Mouse (Mus musculus): ENCODE data around the gene Ndufs7. TPM values are rescaled to one million over a fixed set of nuclear protein-coding genes. Genes with fewer than 3 reads are reported as not detected.

The Ndufs7 gene
- polyA plus RNA-seq, 1 experiment from 2014 or later = 368 TPM

DNA sequence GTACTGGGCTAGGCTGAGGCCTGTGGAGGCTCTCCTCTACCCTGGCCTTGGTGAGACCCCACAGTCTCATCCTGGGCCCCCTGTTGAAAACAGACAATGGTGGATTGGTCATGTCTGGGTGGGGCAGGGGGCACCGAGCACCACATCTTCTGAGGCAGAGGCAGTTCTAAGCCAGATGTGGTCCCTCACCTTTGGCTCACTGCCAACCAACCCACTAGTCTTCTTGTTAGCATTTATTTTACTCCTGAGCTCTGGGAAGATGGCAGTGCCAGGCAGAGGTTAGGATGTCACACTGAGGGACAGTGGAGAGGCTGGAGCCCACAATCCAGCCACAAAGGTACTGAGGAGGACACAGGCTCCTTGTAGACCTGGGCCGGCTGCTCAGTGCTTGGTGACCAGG is 9.0 kb downstream of the Ndufs7 start:
- WGBS = 84% methylated on average over 2 of the region's 2 CpGs
- no peak for ATAC-seq (ENCODE audit: low FRiP score)
- H3K9ac ChIP-seq (replicated peaks) = no peak overlapping the region; the same call in 1 of the 2 replicates

DNA sequence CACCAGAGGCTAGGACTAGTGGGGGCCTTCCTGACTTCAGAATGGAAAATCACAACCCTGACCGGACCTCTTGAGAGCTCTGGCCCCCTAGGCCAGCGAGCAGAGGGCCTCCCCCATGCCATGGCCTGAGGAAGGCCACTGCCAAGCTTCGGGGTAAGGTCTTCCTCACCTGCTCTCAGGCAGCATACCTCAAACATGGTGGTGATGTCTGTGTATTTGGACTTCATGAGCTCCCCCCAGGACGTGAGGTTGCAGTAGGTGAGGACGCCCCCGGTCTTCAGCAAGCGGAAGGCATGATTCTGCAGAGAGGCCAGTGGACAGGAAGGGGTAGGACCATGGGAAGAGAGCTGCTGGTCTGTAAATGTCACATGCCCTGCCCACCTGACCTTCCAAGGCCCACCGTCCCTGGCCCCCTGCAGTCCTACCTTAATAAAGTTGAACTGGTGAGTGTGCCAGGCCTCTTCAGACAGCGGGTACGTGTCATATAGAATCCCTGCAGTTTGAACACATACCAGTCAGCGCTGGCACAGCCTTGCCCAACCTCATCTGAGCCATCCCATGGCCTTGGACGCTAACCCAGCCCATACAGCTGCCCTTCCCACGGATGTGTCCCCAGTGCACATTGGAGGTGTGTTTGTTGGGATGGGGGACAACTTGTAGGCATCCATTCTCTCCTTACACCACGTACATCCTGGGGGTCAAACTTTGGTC is 10.0 kb downstream of the Ndufs7 start:
- no peak for ATAC-seq (ENCODE audit: low FRiP score)
- H3K9me3 ChIP-seq (replicated peaks) = no peaks in the 10 kb centered on the region
- H3K9ac ChIP-seq (replicated peaks) = no peak overlapping the region
- peak overlapping the region; percentile 91 for H3K4me2 ChIP-seq
- no peaks in the 10 kb centered on the region for H3K27me3 ChIP-seq (replicated peaks)
- H3K36me3 ChIP-seq = peaks cover 46% of the 10 kb centered on the region
- WGBS = 92% methylated on average over 14 of the region's 14 CpGs
- no peak overlapping the region for H3K4me3 ChIP-seq (replicated peaks)
- peaks cover 41% of the 10 kb centered on the region for H3K4me1 ChIP-seq
- no peak overlapping the region for H3K27ac ChIP-seq (replicated peaks)

More for the DNA sequence above, 9.0 kb downstream of the Ndufs7 start:
- H3K4me2 ChIP-seq = no peak overlapping the region
- H3K4me1 ChIP-seq = peaks cover 41% of the 10 kb centered on the region
- H3K4me3 ChIP-seq (replicated peaks) = no peak overlapping the region
- H3K27ac ChIP-seq (replicated peaks) = no peak overlapping the region
- H3K36me3 ChIP-seq = peaks cover 55% of the 10 kb centered on the region
- H3K27me3 ChIP-seq (replicated peaks) = no peaks in the 10 kb centered on the region
- no peaks in the 10 kb centered on the region for H3K9me3 ChIP-seq (replicated peaks)

DNA sequence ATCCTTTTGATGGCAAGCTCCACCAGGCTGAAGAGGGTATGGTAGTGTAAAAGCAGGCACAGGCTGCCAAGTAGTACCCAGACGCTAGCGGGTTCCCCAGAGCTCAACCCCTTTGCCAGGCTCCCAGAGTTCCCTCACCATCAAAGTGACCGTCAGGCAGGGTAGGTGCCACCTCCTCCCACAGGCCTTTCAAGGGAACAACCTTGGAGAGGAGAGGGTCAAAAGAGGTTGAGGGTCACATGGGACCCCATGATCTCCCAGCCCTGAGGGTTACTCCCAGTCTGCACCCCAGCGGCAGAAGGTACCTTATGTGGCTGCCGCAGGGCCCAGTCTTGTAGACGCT is 10.5 kb downstream of the Ndufs7 start:
- ATAC-seq (ENCODE audit: low FRiP score) = no peak
- Histone ChIP-seq H3K4me3 (replicated peaks) (peak overlapping the region; percentile 51; the same call in 1 of the 2 replicates), H3K4me1 (peaks cover 45% of the 10 kb centered on the region), H3K9me3 (replicated peaks) (no peaks in the 10 kb centered on the region), H3K27ac (replicated peaks) (no peak overlapping the region), H3K27me3 (replicated peaks) (no peaks in the 10 kb centered on the region), H3K9ac (replicated peaks) (peak overlapping the region; percentile 59; the same call in 1 of the 2 replicates), H3K36me3 (peaks cover 40% of the 10 kb centered on the region), H3K4me2 (peak overlapping the region; percentile 91)
- WGBS = 81% methylated on average over 6 of the region's 6 CpGs

DNA sequence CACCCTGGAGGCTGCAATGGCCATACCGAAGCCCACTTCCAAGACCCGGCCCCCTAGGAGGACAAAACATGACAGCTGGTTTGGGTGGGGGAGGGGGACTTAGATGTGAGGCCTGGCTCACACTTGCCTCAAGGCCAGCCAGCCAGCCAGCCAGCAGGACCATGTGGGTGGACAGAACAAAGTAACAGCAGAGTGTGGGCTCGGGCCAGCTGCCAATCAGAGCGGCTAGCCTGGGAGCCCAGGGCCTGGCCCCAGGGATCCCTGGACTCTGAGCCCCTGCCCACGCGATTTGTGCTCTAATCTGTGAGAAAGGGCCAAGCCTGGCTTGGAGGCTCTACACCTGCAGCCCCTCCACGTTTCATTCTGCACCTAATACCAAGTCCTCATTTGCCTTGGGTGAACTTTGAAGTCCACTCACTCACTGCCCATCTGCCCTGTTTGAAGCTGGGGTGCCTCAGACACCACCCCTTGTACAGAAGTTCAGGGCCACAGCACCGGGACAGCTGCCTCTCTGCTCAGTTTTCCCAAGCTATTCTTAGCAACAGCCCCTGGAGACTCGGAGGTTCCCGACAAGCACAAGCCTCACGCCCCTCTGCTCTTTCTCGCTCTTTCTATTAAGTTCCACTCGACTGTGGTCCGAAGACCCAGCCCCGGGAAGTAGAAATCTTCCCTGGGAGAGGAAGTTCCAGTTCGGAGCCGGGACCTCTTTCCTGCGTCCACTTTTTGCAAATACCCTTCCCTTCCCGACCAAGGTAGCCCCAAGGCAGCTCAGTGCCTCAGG is 11.1 kb downstream of the Ndufs7 start:
- H3K4me3 ChIP-seq (replicated peaks) = peak overlapping the region; percentile 51
- peaks cover 34% of the 10 kb centered on the region for H3K36me3 ChIP-seq
- 5% methylated on average over 19 of the region's 19 CpGs for WGBS
- peak overlapping the region; percentile 88 for H3K27ac ChIP-seq (replicated peaks)
- peak overlapping the region; percentile 59 for H3K9ac ChIP-seq (replicated peaks)
- no peaks in the 10 kb centered on the region for H3K9me3 ChIP-seq (replicated peaks)
- H3K27me3 ChIP-seq (replicated peaks) = no peaks in the 10 kb centered on the region
- no peak for ATAC-seq (ENCODE audit: low FRiP score)
- H3K4me1 ChIP-seq = peaks cover 46% of the 10 kb centered on the region
- peak overlapping the region; percentile 91 for H3K4me2 ChIP-seq

DNA sequence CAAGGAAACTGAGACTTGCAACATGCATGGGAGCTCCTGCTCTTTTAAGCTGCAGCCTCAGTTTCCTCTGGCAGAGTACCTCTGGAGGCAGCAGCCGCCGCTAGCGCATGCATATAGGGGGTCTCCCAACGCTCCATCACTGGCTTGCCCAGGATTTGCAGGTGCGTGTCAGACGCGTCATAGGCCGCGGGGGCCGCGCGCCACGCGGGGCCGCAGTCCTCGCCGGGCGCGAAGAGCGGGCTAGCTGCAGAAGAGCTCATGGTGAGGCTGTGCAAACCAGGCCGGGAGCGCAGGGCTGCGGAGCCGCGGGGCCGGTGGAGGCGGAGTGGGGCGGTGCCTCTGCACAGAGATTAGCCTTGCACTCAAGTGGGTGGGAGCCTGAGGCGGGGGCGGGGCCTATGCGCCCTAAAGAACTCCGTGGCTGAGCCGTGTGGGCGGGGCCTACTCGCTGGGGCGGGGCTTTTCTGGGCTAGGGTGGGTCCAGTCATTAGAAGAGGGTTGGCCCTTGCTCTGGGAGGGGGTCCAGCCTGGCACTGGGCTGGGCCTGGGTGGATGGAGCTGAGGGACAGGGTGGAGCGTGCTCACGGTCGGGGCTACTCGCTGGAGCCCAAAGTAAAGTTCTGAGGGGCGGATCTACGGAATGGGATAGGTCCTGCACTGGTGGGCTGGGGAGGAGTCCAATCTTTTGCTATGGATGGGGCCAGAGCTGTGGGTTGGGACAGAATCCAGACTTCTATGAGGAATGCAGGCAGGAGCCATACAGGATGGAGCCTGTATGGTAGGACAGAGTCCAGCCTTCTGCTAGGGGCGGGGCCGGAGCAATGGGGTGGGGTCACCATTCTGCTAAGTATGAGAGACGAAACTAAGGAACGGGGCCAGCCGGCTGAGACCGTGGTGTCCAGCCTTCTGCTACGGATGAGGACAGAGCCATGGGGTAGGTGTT is 12.0 kb downstream of the Ndufs7 start, which contains the start of the genes Gamt and Dazap1:
TSS of gene Gamt (minus strand) at position 371 of the 943 bp plus-strand sequence.
TSS of gene Dazap1 (plus strand) at position 845 of the 943 bp plus-strand sequence.
- H3K4me1 ChIP-seq = peaks cover 50% of the 10 kb centered on the region
- H3K36me3 ChIP-seq = peaks cover 26% of the 10 kb centered on the region
- WGBS = under 1% methylated on average over 49 of the region's 49 CpGs
- peak within 1 kb of the TSS; percentile 59 for H3K9ac ChIP-seq (replicated peaks)
- no peaks in the 10 kb centered on the region for H3K9me3 ChIP-seq (replicated peaks)
- no peaks in the 10 kb centered on the region for H3K27me3 ChIP-seq (replicated peaks)
- H3K4me2 ChIP-seq = peak within 1 kb of the TSS; percentile 91
- peak; percentile 81 for ATAC-seq (ENCODE audit: low FRiP score)
- peak within 1 kb of the TSS; percentile 88 for H3K27ac ChIP-seq (replicated peaks)
- peak within 1 kb of the TSS; percentile 51 for H3K4me3 ChIP-seq (replicated peaks)

DNA sequence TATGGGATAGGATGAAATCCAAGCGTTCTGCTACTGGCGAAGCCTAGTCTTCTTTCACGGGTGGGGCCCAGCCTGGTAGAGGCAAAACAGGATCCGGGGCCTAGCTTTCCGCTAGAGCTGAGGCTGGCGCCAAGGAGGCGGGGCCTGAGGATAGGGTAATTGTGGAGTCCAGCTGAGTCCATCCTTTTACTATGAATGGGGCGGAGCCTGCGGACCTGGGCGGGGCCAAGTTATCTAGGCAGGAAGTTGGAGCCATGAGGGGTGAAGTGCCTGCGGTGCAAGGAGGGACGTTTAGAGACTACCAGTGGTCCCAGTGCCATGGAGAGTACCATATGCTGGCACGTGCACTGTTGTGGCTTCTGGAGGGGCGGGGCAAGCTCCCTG is 12.7 kb downstream of the Ndufs7 start:
- peak overlapping the region; percentile 91 for H3K4me2 ChIP-seq
- no peaks in the 10 kb centered on the region for H3K27me3 ChIP-seq (replicated peaks)
- peak overlapping the region; percentile 51 for H3K4me3 ChIP-seq (replicated peaks)
- H3K36me3 ChIP-seq = peaks cover 20% of the 10 kb centered on the region
- H3K9ac ChIP-seq (replicated peaks) = peak overlapping the region; percentile 59
- no peaks in the 10 kb centered on the region for H3K9me3 ChIP-seq (replicated peaks)
- peak overlapping the region; percentile 88 for H3K27ac ChIP-seq (replicated peaks)
- H3K4me1 ChIP-seq = peaks cover 54% of the 10 kb centered on the region
- WGBS = under 1% methylated on average over 14 of the region's 14 CpGs
- ATAC-seq (ENCODE audit: low FRiP score) = peak; percentile 53

DNA sequence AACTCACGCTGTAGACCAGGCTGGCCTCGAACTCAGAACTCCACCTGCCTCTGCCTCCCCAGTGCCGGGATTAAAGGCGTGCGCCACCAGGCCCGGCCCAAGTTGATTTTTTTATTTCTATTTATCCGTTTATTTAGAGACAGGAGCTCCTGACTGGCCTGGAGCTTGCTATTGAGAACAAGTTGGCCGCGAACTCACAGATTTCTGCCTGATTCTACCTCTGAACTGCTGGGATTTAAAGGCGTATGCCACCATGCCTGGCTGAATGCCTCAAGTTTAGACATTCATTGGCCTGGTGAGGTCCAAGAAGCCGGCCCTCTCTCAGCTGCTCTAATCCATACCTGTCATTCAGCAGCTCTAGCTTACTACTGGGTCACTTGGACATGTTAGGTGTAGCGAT is 13.2 kb downstream of the Ndufs7 start:
- no peak for ATAC-seq (ENCODE audit: low FRiP score)
- H3K4me3 ChIP-seq (replicated peaks) = peak overlapping the region; percentile 51
- 76% methylated on average over 12 of the region's 12 CpGs for WGBS
- no peaks in the 10 kb centered on the region for H3K9me3 ChIP-seq (replicated peaks)
- no peaks in the 10 kb centered on the region for H3K27me3 ChIP-seq (replicated peaks)
- H3K27ac ChIP-seq (replicated peaks) = peak overlapping the region; percentile 88; the same call in 1 of the 2 replicates
- peak overlapping the region; percentile 91 for H3K4me2 ChIP-seq
- peaks cover 15% of the 10 kb centered on the region for H3K36me3 ChIP-seq
- peak overlapping the region; percentile 59; the same call in 1 of the 2 replicates for H3K9ac ChIP-seq (replicated peaks)
- peaks cover 60% of the 10 kb centered on the region for H3K4me1 ChIP-seq

DNA sequence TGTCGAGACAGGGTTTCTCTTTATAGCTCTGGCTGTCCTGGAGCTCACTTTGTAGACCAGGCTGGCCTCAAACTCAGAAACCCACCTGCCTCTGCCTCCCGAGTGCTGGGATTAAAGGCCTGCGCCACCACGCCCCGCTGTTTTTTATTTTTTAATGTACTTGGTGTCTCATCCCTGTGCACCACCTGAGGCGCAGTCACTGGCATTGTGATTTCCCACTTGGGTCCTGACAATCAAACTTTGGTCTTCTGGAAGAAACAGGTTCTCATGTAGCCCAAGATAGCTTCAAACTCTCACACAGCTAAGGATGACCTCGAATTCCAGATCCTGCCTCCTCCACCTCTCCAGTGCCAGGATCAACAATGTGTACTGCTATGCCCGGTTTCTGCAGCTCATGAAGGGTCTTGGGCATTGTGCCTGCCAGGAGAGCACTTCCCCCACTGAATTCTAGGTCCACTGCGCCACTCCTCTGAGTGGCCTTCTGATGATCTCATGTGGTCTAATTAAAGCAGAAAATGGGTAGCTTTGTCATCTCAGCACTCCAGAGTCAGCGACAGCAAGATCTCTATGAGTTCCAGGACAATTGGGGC is 13.9 kb downstream of the Ndufs7 start:
- ATAC-seq (ENCODE audit: low FRiP score) = no peak
- no peak overlapping the region for H3K4me3 ChIP-seq (replicated peaks)
- peaks cover 11% of the 10 kb centered on the region for H3K36me3 ChIP-seq
- H3K4me1 ChIP-seq = peaks cover 67% of the 10 kb centered on the region
- 94% methylated on average over 10 of the region's 10 CpGs for WGBS
- H3K4me2 ChIP-seq = no peak overlapping the region
- no peak overlapping the region for H3K9ac ChIP-seq (replicated peaks)
- no peak overlapping the region for H3K27ac ChIP-seq (replicated peaks)
- no peaks in the 10 kb centered on the region for H3K9me3 ChIP-seq (replicated peaks)
- no peaks in the 10 kb centered on the region for H3K27me3 ChIP-seq (replicated peaks)

DNA sequence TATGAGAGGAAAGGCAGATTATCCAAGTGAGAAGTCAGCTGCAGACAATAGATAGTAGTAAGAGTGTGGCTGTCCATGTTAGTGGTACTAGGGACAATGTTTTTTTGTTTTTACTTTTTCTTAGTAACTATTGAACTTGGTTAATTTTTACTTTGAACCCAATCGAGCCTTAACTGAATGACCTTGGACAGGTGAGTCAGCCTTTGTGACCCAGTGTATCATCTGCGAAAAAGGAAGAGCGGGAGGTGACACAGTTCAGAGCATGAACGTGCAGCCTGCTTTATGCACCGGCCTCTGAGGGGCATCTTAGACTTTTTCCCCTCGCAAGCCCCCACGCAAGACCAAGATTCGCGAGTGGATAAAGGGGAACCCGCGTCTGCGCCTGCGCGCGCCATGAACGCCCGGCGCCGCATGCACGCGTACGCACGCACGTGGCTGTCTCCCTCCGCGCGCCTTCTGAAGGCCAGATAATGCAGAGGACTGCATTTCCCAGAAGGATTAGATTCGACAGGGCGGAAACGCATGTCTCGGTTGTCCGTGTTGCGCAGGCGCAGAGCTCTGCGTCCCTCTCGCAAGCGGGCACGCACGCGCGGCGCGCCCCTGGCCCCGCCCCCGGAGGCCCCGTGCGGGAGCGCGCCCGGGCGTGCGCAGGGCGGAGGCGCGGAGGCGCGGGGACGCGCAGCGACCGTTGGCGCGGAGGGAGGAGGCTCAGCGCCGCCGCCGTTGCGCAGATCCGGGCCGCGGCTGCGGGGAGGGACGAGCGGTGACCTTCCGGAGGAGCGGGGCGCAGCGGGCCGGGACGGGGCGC is 15.6 kb downstream of the Ndufs7 start:
- Histone ChIP-seq H3K36me3 (no peaks in the 10 kb centered on the region), H3K9me3 (replicated peaks) (no peaks in the 10 kb centered on the region), H3K4me2 (peak overlapping the region; percentile 77), H3K27ac (replicated peaks) (peak overlapping the region; percentile 88), H3K27me3 (replicated peaks) (no peaks in the 10 kb centered on the region), H3K4me3 (replicated peaks) (peak overlapping the region; percentile 92), H3K9ac (replicated peaks) (peak overlapping the region; percentile 100), H3K4me1 (peaks cover 74% of the 10 kb centered on the region)
- WGBS = 2% methylated on average over 70 of the region's 81 CpGs
- ATAC-seq (ENCODE audit: low FRiP score) = peak; percentile 71

DNA sequence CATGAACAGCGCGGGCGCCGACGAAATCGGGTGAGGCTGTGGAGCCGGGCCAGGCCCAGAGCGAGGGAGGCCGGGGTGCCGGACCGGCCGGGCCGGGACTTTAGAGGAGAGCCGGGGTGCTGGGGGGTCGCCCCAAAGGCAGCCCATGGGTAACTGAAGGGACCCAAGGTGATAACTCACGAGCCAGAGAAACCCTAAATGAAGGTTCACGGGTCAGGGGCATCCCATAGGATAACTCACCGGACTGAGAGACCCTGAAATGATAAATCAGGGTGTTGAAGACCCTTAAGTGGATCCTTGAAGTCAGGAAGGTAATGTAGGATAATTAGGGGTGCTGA is 16.2 kb downstream of the Ndufs7 start:
- no peaks in the 10 kb centered on the region for H3K36me3 ChIP-seq
- peak overlapping the region; percentile 77 for H3K4me2 ChIP-seq
- H3K9ac ChIP-seq (replicated peaks) = peak overlapping the region; percentile 100
- 1% methylated on average over 18 of the region's 18 CpGs for WGBS
- no peaks in the 10 kb centered on the region for H3K27me3 ChIP-seq (replicated peaks)
- H3K4me3 ChIP-seq (replicated peaks) = peak overlapping the region; percentile 92
- no peak; the same call in 1 of the 2 replicates for ATAC-seq (ENCODE audit: low FRiP score)
- H3K4me1 ChIP-seq = peaks cover 73% of the 10 kb centered on the region
- H3K27ac ChIP-seq (replicated peaks) = peak overlapping the region; percentile 84
- H3K9me3 ChIP-seq (replicated peaks) = no peaks in the 10 kb centered on the region

All from neural tube, embryonic 15.5 days (tissue).